Mouse (Mus musculus): ENCODE results near the gene Dcdc2a. TPM values are rescaled to one million over a fixed set of nuclear protein-coding genes. Genes with fewer than 3 reads are reported as not detected.

The Dcdc2a gene
- total and polyA plus RNA-seq, 2 experiments = 0.29 to 0.83 TPM

- Histone ChIP-seq H3K4me1 (ENCODE audit: control insufficient read depth, insufficient read depth, low read length) (no peaks in the 10 kb centered on the region), H3K27me3 (ENCODE audit: control insufficient read depth, insufficient read depth, low read length) (no peaks in the 10 kb centered on the region), H3K27ac (replicated peaks; ENCODE audit: insufficient read depth, low read depth, low read length) (no peak overlapping the region), H3K4me3 (ENCODE audit: insufficient read depth, low read depth, low read length) (no peak overlapping the region), H3K9ac (ENCODE audit: low read depth, low read length) (no peak overlapping the region), H3K36me3 (ENCODE audit: control insufficient read depth, insufficient read depth, low read length) (no peaks in the 10 kb centered on the region), H3K79me2 (ENCODE audit: control insufficient read depth, insufficient read depth, low read length) (no peaks in the 10 kb centered on the region)
- WGBS = 93% methylated on average over 6 of the region's 6 CpGs
- TF ChIP-seq CTCF (IDR thresholded peaks at IDR 0.05; ENCODE audit: low read depth, low read length) = no peak
- no peak for TF ChIP-seq POLR2A (IDR thresholded peaks at IDR 0.05; ENCODE audit: extremely low read depth, insufficient read depth, low read length)
- no peak for DNase-seq (ENCODE audit: extremely low read depth, low read depth, low spot score)
Measured at GRCm38 (mm10) chr13:25127806-25128205, 72.0 kb downstream of the Dcdc2a start.

GRCm38 (mm10) chr13:25128766-25129165 is 73.0 kb downstream of the Dcdc2a start:
- H3K27ac ChIP-seq (replicated peaks; ENCODE audit: insufficient read depth, low read depth, low read length) = no peak overlapping the region
- no peaks in the 10 kb centered on the region for H3K79me2 ChIP-seq (ENCODE audit: control insufficient read depth, insufficient read depth, low read length)
- TF ChIP-seq CTCF (IDR thresholded peaks at IDR 0.05; ENCODE audit: low read depth, low read length) = no peak
- no peak for TF ChIP-seq POLR2A (IDR thresholded peaks at IDR 0.05; ENCODE audit: extremely low read depth, insufficient read depth, low read length)
- no peak for DNase-seq (ENCODE audit: extremely low read depth, low read depth, low spot score)
- 79% methylated on average over 9 of the region's 9 CpGs for WGBS
- no peak overlapping the region for H3K4me3 ChIP-seq (ENCODE audit: insufficient read depth, low read depth, low read length)
- no peak overlapping the region for H3K9ac ChIP-seq (ENCODE audit: low read depth, low read length)
- no peaks in the 10 kb centered on the region for H3K36me3 ChIP-seq (ENCODE audit: control insufficient read depth, insufficient read depth, low read length)
- no peaks in the 10 kb centered on the region for H3K4me1 ChIP-seq (ENCODE audit: control insufficient read depth, insufficient read depth, low read length)
- H3K27me3 ChIP-seq (ENCODE audit: control insufficient read depth, insufficient read depth, low read length) = no peaks in the 10 kb centered on the region

- Histone ChIP-seq H3K79me2 (ENCODE audit: control insufficient read depth, insufficient read depth, low read length) (no peaks in the 10 kb centered on the region), H3K9ac (ENCODE audit: low read depth, low read length) (no peak overlapping the region), H3K4me3 (ENCODE audit: insufficient read depth, low read depth, low read length) (no peak overlapping the region), H3K36me3 (ENCODE audit: control insufficient read depth, insufficient read depth, low read length) (no peaks in the 10 kb centered on the region), H3K27me3 (ENCODE audit: control insufficient read depth, insufficient read depth, low read length) (no peaks in the 10 kb centered on the region), H3K4me1 (ENCODE audit: control insufficient read depth, insufficient read depth, low read length) (no peaks in the 10 kb centered on the region), H3K27ac (replicated peaks; ENCODE audit: insufficient read depth, low read depth, low read length) (no peak overlapping the region)
- DNase-seq (ENCODE audit: extremely low read depth, low read depth, low spot score) = no peak
- 94% methylated on average over 3 of the region's 3 CpGs for WGBS
- TF ChIP-seq POLR2A (IDR thresholded peaks at IDR 0.05; ENCODE audit: extremely low read depth, insufficient read depth, low read length) (no peak), CTCF (IDR thresholded peaks at IDR 0.05; ENCODE audit: low read depth, low read length) (no peak)
Measured at GRCm38 (mm10) chr13:25143066-25143465, 87.3 kb downstream of the Dcdc2a start.

GRCm38 (mm10) chr13:25144093-25144492 is 88.3 kb downstream of the Dcdc2a start:
- DNase-seq (ENCODE audit: extremely low read depth, low read depth, low spot score) = no peak
- 69% methylated on average over 2 of the region's 2 CpGs for WGBS

GRCm38 (mm10) chr13:25146232-25146631 is 90.4 kb downstream of the Dcdc2a start:
- Histone ChIP-seq H3K27me3 (ENCODE audit: control insufficient read depth, insufficient read depth, low read length) (no peaks in the 10 kb centered on the region), H3K36me3 (ENCODE audit: control insufficient read depth, insufficient read depth, low read length) (no peaks in the 10 kb centered on the region), H3K9ac (ENCODE audit: low read depth, low read length) (no peak overlapping the region), H3K4me1 (ENCODE audit: control insufficient read depth, insufficient read depth, low read length) (no peaks in the 10 kb centered on the region), H3K79me2 (ENCODE audit: control insufficient read depth, insufficient read depth, low read length) (no peaks in the 10 kb centered on the region), H3K27ac (replicated peaks; ENCODE audit: insufficient read depth, low read depth, low read length) (no peak overlapping the region), H3K4me3 (ENCODE audit: insufficient read depth, low read depth, low read length) (no peak overlapping the region)
- DNase-seq (ENCODE audit: extremely low read depth, low read depth, low spot score) = no peak
- no peak for TF ChIP-seq CTCF (IDR thresholded peaks at IDR 0.05; ENCODE audit: low read depth, low read length)
- no peak for TF ChIP-seq POLR2A (IDR thresholded peaks at IDR 0.05; ENCODE audit: extremely low read depth, insufficient read depth, low read length)
- 83% methylated on average over 2 of the region's 2 CpGs for WGBS

More at GRCm38 (mm10) chr13:25144093-25144492, 88.3 kb downstream of the Dcdc2a start:
- H3K79me2 ChIP-seq (ENCODE audit: control insufficient read depth, insufficient read depth, low read length) = no peaks in the 10 kb centered on the region
- no peaks in the 10 kb centered on the region for H3K36me3 ChIP-seq (ENCODE audit: control insufficient read depth, insufficient read depth, low read length)
- no peaks in the 10 kb centered on the region for H3K4me1 ChIP-seq (ENCODE audit: control insufficient read depth, insufficient read depth, low read length)
- no peak overlapping the region for H3K4me3 ChIP-seq (ENCODE audit: insufficient read depth, low read depth, low read length)
- TF ChIP-seq CTCF (IDR thresholded peaks at IDR 0.05; ENCODE audit: low read depth, low read length) (no peak), POLR2A (IDR thresholded peaks at IDR 0.05; ENCODE audit: extremely low read depth, insufficient read depth, low read length) (no peak)
- H3K27me3 ChIP-seq (ENCODE audit: control insufficient read depth, insufficient read depth, low read length) = no peaks in the 10 kb centered on the region
- no peak overlapping the region for H3K9ac ChIP-seq (ENCODE audit: low read depth, low read length)
- no peak overlapping the region for H3K27ac ChIP-seq (replicated peaks; ENCODE audit: insufficient read depth, low read depth, low read length)

- TF ChIP-seq POLR2A (IDR thresholded peaks at IDR 0.05; ENCODE audit: extremely low read depth, insufficient read depth, low read length) = no peak
- no peak for TF ChIP-seq CTCF (IDR thresholded peaks at IDR 0.05; ENCODE audit: low read depth, low read length)
- H3K4me3 ChIP-seq (ENCODE audit: insufficient read depth, low read depth, low read length) = no peak overlapping the region
- no peak for DNase-seq (ENCODE audit: extremely low read depth, low read depth, low spot score)
- H3K9ac ChIP-seq (ENCODE audit: low read depth, low read length) = no peak overlapping the region
- H3K4me1 ChIP-seq (ENCODE audit: control insufficient read depth, insufficient read depth, low read length) = no peaks in the 10 kb centered on the region
- WGBS = 38% methylated on average over 17 of the region's 17 CpGs
- no peak overlapping the region for H3K27ac ChIP-seq (replicated peaks; ENCODE audit: insufficient read depth, low read depth, low read length)
- no peaks in the 10 kb centered on the region for H3K27me3 ChIP-seq (ENCODE audit: control insufficient read depth, insufficient read depth, low read length)
- no peaks in the 10 kb centered on the region for H3K36me3 ChIP-seq (ENCODE audit: control insufficient read depth, insufficient read depth, low read length)
- no peaks in the 10 kb centered on the region for H3K79me2 ChIP-seq (ENCODE audit: control insufficient read depth, insufficient read depth, low read length)
Measured at GRCm38 (mm10) chr13:25150154-25150781, 94.5 kb downstream of the Dcdc2a start.

Data from liver, adult 2 months (tissue).